Mouse (Mus musculus) hindbrain, embryonic 12.5 days (tissue): ENCODE data around the gene Gm4792. TPM values are rescaled to one million over a fixed set of nuclear protein-coding genes. Genes with fewer than 3 reads are reported as not detected.
A peak's percentile ranks its signal among the peaks of the same experiment; 100 is the strongest.

Source experiments
- ATAC-seq: fragments of 200-750 bp; cut with Nextera tagmentation; 2 replicates; pipeline ENCODE4 v1.8.0; 2017; ENCODE audit warnings: moderate TSS enrichment; ENCODE audit not compliant: low FRiP score
- H3K27ac ChIP-seq: fragments of 300-500 bp; sonication (generic); 2 replicates; pipeline ENCODE4 v1.5.1; 2016; ENCODE audit warnings: mild to moderate bottlenecking
- H3K27me3 ChIP-seq: fragments of 300-500 bp; sonication (generic); 2 replicates; pipeline ENCODE4 v1.6.1; 2016; ENCODE audit warnings: mild to moderate bottlenecking
- H3K36me3 ChIP-seq: fragments of 300-500 bp; sonication (generic); 2 replicates; pipeline ENCODE4 v1.6.1; 2016; ENCODE audit warnings: mild to moderate bottlenecking
- H3K4me1 ChIP-seq: fragments of 300-500 bp; sonication (generic); 2 replicates; pipeline ENCODE4 v1.6.1; 2016
- H3K4me2 ChIP-seq: fragments of 300-500 bp; sonication (generic); replicated peaks from 2 replicates; pipeline ENCODE4 v1.6.1; 2016; ENCODE audit warnings: mild to moderate bottlenecking
- H3K4me3 ChIP-seq: fragments of 300-500 bp; sonication (generic); 2 replicates; pipeline ENCODE4 v1.5.1; 2016; ENCODE audit warnings: mild to moderate bottlenecking
- H3K9ac ChIP-seq: fragments of 300-500 bp; sonication (generic); 2 replicates; pipeline ENCODE4 v1.6.1; 2016; ENCODE audit warnings: mild to moderate bottlenecking, moderate library complexity
- H3K9me3 ChIP-seq: fragments of 300-500 bp; sonication (generic); replicated peaks from 2 replicates; pipeline ENCODE4 v1.6.1; 2016; ENCODE audit warnings: mild to moderate bottlenecking
- WGBS: fragments of 180-500 bp; shearing (Covaris S2); methylation state at CpG from one replicate; pipeline ENCODE4 v1.1.7; 2016; 5-methylcytosine and 5-hydroxymethylcytosine counted together
- polyA plus RNA-seq: library from polyadenylated mRNA; unstranded; fragments of >200 nt; fragmentation: Nextera tagmentation; extraction: Ambion mirVana; gene quantifications from 2 replicates; pipeline ENCODE4 v1.2.1, GENCODE M21; 2016

Gene Gm4792
- polyA plus RNA-seq, 1 experiment from 2014 or later: 0.67 TPM

DNA sequence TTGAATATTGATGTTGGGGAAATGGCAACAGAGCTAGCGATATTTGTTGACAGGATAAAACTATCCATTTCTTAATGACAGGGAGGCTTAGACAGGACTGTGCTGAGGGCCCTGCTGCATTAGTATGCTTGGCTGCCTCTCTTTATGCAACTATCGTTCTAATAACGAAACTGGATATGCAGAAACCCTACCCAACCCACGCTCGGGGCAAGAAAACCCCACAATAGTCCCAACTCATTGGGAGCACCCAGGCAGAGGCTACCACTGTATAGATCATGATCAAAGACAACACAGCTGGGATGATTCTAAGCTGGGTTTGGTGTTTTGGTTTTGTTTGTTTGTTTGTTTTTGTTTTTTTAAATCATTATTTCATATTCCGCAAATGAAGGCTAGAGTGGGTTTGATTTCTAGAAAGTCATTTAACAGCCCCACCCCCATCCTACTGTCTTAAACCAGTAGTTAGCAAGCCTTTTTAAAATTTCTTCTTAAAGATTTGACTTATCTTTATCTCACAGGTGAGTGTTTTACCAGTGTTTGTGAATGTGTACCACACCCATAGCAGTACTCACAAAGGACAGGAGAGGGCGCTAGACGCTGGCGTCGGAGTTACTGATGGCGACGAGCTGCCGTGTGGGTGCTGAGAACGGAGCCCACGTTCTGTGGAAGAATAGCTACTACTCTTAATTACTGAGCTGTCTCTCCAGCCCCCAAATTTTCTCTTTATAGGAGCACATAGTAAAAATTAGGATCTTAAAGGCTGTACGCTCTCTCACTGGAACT, 34.0 kb upstream of the Gm4792 start:
- Histone ChIP-seq H3K9ac (no peak overlapping the region), H3K9me3 (no peaks in the 10 kb centered on the region), H3K27me3 (no peaks in the 10 kb centered on the region), H3K4me2 (no peak overlapping the region), H3K4me3 (no peak overlapping the region), H3K27ac (no peak overlapping the region), H3K4me1 (no peaks in the 10 kb centered on the region), H3K36me3 (no peaks in the 10 kb centered on the region)
- no peak for ATAC-seq
- 81% methylated on average over 16 of the region's 16 CpGs for WGBS

DNA sequence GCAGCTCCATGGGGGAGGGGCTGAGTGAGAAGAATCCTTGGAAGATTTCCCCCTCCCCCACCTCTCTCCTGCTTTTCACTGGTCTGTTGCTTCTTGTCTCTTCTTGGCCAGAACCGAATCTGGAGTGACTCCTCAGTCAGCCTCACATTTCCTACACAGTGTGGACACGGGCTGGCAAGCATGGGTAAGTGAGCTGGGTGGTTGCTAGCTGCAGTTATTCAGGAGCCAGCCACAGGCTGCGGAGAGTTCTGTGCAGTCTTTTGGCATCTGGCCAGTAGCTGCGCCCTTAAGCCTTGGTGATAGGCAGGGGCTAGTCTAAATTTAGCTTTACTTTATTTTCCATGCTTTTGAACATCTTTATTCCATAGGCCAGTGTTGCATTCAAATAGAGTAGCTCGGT, 31.5 kb upstream of the Gm4792 start:
- no peak overlapping the region for H3K4me3 ChIP-seq
- no peak overlapping the region for H3K27ac ChIP-seq
- peaks cover 4% of the 10 kb centered on the region; the same call in 1 of the 2 replicates for H3K9me3 ChIP-seq
- 50% methylated on average over 5 of the region's 5 CpGs for WGBS
- H3K4me2 ChIP-seq: no peak overlapping the region
- H3K9ac ChIP-seq: no peak overlapping the region
- H3K4me1 ChIP-seq: no peaks in the 10 kb centered on the region
- H3K27me3 ChIP-seq: no peaks in the 10 kb centered on the region
- ATAC-seq: peak; percentile 40; the same call in 1 of the 2 replicates
- no peaks in the 10 kb centered on the region for H3K36me3 ChIP-seq

DNA sequence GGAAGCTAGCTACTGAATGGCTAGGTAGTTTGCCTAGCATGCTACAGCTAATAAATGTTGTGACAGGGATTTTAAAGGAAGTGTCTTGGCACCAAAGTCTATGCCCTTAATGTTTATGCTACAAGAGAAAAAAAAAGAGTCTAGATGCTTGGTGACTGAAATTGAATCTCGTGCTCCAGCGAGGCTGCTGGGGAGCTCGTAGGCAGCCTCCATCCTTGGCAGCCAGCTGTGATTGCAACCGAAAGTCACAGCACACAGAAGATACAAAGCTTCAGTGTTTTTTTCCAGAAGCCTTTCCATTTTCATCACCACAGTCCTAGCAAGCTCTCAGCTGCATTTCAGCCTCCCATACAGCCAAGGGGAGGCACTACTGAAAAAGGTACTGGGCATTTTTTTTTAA, 20.1 kb upstream of the Gm4792 start:
- Histone ChIP-seq H3K4me3 (no peak overlapping the region), H3K9ac (no peak overlapping the region), H3K4me2 (no peak overlapping the region), H3K27ac (no peak overlapping the region), H3K4me1 (no peaks in the 10 kb centered on the region; the same call in 1 of the 2 replicates), H3K36me3 (no peaks in the 10 kb centered on the region), H3K27me3 (no peaks in the 10 kb centered on the region), H3K9me3 (no peaks in the 10 kb centered on the region)
- no peak for ATAC-seq
- 37% methylated on average over 4 of the region's 4 CpGs for WGBS

DNA sequence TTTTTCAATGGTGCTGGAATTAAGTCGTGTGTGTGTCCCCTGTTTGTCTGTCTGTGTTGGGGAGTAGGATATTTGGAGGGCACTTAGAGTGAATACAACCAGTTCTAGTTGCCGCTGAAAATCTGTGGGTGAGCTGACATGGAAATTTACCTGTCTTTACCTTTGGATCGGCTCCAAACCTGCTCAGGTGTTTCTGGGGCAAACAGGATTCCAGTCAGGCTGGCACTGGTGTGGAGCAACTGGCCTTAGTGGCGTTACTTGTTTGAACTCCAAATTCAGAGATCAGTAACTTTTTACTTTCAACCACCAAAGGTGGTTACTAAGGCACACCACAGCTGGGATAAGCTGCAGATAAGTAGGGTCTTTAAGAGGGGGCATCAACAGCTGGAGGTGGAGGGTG, 14.6 kb upstream of the Gm4792 start:
- peaks cover 15% of the 10 kb centered on the region for H3K4me1 ChIP-seq
- ATAC-seq: no peak
- H3K36me3 ChIP-seq: no peaks in the 10 kb centered on the region
- no peak overlapping the region for H3K9ac ChIP-seq
- no peaks in the 10 kb centered on the region for H3K27me3 ChIP-seq
- no peak overlapping the region for H3K4me3 ChIP-seq
- WGBS: 86% methylated on average over 4 of the region's 4 CpGs
- H3K4me2 ChIP-seq: no peak overlapping the region
- no peaks in the 10 kb centered on the region for H3K9me3 ChIP-seq
- H3K27ac ChIP-seq: no peak overlapping the region

DNA sequence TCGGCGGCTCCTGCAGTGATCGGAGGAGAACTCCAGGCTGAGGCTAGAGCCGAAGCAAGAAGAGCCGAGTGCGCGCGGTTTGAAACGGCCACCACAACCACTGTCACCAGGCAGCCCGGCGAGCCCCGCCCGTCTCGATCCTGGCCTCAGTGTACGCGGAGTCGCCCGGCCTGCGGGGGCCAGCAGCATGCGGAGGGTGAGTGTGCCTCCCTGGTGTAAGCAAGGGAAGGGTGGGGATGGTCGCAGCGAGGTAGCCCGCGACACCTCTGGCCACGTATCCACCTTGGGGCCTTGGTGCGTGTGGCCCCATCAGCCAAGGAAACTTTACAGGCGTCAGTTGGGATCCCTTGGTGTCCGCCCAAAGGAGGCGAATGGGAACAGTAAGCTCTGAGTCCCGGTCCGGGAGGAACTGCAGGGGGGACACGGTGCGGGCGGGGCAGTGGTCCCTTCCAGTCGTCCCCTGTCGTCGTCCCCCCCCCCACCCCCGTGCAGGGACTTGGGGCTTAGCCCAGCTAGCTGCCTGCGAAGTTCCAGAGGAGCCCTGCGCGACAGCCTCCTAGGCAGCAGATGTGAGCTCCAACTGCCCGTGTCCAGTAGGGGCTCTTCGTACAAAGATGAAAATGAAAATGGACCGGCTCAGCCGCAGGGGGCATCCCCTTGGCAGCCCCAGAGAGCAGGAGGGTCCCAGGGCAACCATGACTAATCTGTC, 13.7 kb upstream of the Gm4792 start:
- WGBS: under 1% methylated on average over 45 of the region's 45 CpGs
- no peak overlapping the region for H3K27ac ChIP-seq
- no peaks in the 10 kb centered on the region for H3K27me3 ChIP-seq
- H3K9me3 ChIP-seq: no peaks in the 10 kb centered on the region
- no peaks in the 10 kb centered on the region for H3K36me3 ChIP-seq
- H3K9ac ChIP-seq: peak overlapping the region; percentile 47
- peak overlapping the region; percentile 41 for H3K4me3 ChIP-seq
- peaks cover 15% of the 10 kb centered on the region for H3K4me1 ChIP-seq
- peak; percentile 84 for ATAC-seq
- peak overlapping the region; percentile 90 for H3K4me2 ChIP-seq

DNA sequence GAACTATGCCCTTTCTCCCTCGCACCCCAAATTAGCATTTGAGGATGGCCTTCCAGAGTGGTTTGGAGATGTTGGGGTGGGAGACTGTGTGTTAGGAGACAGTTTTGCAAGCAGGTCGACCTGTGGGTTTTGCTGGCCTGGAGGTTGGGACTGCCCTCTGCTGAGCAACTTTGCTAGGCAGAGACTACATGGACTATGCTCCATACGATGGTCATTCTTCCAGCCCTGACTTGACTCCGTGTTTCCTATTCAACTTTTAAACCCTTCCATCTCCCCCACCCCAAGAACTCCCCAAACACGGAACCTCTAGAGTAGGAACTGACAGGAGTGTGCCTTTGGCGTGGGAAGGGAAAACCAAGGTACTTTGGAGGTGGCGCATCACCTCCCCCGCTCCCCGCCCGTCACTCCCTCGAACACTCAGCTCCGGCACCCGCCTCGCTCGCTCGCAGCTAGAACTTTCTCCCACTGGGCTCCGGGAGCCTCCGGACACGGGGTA, 13.1 kb upstream of the Gm4792 start, which contains the start of gene Tmcc3:
TSS of gene Tmcc3 (plus strand) at position 439 of the 496 bp plus-strand sequence.
- no peaks in the 10 kb centered on the region for H3K27me3 ChIP-seq
- no peaks in the 10 kb centered on the region for H3K36me3 ChIP-seq
- peak; percentile 23; the same call in 1 of the 2 replicates for ATAC-seq
- no peak within 1 kb of the TSS for H3K27ac ChIP-seq
- H3K4me1 ChIP-seq: peaks cover 15% of the 10 kb centered on the region
- no peaks in the 10 kb centered on the region for H3K9me3 ChIP-seq
- H3K4me3 ChIP-seq: peak within 1 kb of the TSS; percentile 41
- peak within 1 kb of the TSS; percentile 47 for H3K9ac ChIP-seq
- 2% methylated on average over 19 of the region's 19 CpGs for WGBS
- H3K4me2 ChIP-seq: peak within 1 kb of the TSS; percentile 90

DNA sequence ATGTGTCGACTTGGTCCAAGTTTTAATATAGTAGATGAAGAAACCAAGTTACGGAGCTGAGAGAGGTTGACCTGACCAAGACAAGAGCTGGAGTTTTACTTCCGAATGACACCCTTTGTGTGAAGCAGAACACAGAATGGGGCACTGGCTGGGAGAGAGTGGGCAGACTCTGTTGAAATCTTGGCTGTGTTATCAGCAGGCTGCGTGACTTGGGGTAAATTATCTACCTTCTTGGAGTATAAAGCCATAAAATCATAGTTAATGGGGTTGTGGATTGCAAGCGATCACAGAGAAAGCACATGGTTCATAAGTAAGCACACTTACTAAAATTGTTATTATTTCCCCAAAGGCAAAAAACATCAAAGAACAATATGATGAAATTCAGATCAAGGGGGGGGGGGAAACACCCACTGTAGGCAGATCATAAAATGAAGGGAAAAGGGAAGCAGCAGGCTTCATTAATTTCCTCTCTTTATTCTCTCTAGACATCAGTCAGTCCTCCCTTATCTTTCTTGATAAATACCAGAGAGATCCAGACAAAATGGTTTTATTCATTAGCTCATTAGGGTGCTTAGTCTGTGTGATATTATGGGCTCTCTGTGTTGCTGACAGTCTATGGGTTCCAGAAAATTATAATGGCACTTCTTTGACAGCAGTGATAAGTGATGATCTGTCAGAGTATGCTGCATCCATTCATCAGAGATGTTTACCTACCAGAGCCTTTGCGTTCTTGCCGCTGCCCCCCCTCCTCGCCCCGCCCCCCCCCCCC, 12.2 kb upstream of the Gm4792 start:
- no peak overlapping the region for H3K4me2 ChIP-seq
- H3K9ac ChIP-seq: no peak overlapping the region
- no peak for ATAC-seq
- no peak overlapping the region for H3K4me3 ChIP-seq
- peaks cover 15% of the 10 kb centered on the region for H3K4me1 ChIP-seq
- whole genome bisulfite sequencing: 55% methylated on average over 8 of the region's 9 CpGs
- H3K27ac ChIP-seq: no peak overlapping the region
- H3K36me3 ChIP-seq: no peaks in the 10 kb centered on the region
- no peaks in the 10 kb centered on the region for H3K27me3 ChIP-seq
- H3K9me3 ChIP-seq: no peaks in the 10 kb centered on the region

DNA sequence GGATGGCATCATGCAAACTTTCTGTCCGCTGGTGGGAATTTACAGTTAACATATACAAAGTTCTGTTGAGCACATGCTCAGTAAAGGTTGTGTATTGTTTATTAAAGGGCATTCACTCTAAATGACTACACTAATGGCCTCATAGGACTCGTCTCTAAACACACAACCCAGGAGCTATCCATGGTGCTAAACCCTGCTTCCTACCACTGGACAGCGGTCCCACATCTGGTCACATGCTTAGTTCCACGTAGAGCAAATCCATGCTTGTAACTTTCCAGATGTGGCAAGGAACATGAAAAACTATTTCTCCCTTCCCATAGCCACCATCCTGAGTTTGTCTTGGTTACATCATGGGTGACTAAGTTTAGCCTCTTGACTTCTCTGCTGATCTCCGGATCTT, 7.0 kb upstream of the Gm4792 start:
- H3K36me3 ChIP-seq: no peaks in the 10 kb centered on the region
- no peak overlapping the region for H3K4me3 ChIP-seq
- H3K4me2 ChIP-seq: no peak overlapping the region
- H3K4me1 ChIP-seq: no peaks in the 10 kb centered on the region
- H3K9ac ChIP-seq: no peak overlapping the region
- H3K27ac ChIP-seq: no peak overlapping the region
- WGBS: 69% methylated on average over 5 of the region's 5 CpGs
- ATAC-seq: no peak
- H3K27me3 ChIP-seq: no peaks in the 10 kb centered on the region
- H3K9me3 ChIP-seq: no peaks in the 10 kb centered on the region

DNA sequence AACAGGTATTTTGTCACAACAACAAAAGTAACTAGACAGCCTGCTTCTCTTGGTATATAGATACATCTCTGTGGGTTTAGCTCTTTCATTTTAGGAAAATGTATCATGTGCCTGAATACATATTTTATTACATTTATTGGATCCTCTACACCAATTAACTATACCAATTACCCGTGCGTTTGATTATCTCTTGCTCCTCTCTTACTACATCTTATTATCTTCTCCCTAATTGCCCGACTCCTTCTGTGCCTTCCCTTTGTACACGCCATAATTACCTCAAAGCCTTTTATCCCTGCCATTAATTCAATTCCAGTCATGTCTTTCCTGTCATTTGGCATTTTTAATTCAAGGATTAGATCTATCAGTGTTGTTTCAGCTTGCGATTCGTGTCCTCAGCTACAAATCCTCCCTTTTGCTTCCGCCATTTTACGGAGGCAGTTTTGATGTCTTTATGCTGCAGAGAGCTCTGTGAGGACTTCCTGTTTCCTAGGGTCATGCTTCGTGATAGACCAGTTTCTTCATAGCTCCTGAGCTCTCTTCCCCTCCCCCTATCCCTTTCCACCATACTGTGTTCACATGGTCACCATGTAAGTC, 5.7 kb upstream of the Gm4792 start:
- no peaks in the 10 kb centered on the region for H3K27me3 ChIP-seq
- no peak overlapping the region for H3K27ac ChIP-seq
- WGBS: 85% methylated on average over 9 of the region's 9 CpGs
- ATAC-seq: no peak
- no peak overlapping the region for H3K4me3 ChIP-seq
- H3K36me3 ChIP-seq: no peaks in the 10 kb centered on the region
- no peaks in the 10 kb centered on the region for H3K9me3 ChIP-seq
- H3K9ac ChIP-seq: no peak overlapping the region
- H3K4me2 ChIP-seq: no peak overlapping the region
- H3K4me1 ChIP-seq: no peaks in the 10 kb centered on the region

DNA sequence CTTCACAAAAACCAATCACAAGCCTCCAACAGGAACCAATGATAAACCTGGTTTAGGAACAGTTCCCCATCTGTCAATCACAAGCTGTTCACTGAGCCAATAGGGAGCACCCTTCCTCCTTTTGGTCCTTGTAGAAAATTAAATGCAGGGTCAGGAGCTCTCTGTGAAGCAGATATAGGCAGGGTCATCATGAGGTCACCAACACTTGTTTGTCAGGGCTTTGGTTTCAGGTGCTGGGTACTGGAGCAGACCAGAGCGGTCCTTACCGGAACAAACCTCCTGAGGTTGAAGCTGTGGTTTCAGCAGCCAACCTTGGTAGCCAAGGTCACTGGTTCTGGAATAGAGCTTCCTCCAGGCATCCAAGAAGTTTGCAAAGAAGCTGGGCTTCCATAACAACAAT, 798 bp upstream of the Gm4792 start:
- Histone ChIP-seq H3K4me2 (no peak overlapping the region), H3K36me3 (no peaks in the 10 kb centered on the region), H3K9me3 (no peaks in the 10 kb centered on the region), H3K9ac (no peak overlapping the region), H3K4me3 (no peak overlapping the region), H3K27ac (no peak overlapping the region), H3K4me1 (peaks cover 21% of the 10 kb centered on the region), H3K27me3 (no peaks in the 10 kb centered on the region)
- 87% methylated on average over 2 of the region's 2 CpGs for WGBS
- ATAC-seq: no peak

DNA sequence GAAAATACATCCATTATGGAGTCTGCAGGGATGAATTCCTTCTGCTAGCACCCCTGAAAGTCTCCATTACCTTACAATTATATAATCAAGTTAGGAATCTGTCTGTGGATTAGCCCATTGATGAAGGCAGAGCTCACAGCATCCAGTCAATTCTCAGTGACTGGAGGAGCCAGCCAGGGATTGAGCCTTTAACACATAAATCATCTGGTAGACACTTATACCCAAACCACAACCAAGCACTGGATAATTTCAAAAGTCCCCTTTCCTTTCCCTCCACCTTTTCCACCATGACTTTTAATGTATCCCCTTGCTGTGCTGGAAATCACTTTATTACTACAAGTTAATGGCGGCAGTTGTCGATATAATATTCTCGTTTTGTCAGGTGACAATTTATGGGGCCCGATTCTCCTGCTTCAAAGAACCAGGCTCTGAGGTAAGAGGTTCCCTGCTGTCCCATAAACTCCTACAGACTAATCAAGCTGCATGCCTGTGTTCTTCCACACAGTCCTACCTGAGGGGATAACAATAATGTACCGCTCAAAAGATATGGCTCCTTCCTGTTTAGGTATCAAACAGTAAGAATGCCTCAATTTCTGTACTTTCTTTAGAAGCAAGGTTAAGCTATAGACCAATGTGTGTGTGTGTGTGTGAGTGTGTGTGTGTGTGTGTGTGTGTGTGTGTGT, 2.4 kb downstream of the Gm4792 start:
- H3K9me3 ChIP-seq: no peaks in the 10 kb centered on the region
- no peak overlapping the region for H3K9ac ChIP-seq
- H3K4me3 ChIP-seq: no peak overlapping the region
- 89% methylated on average over 5 of the region's 5 CpGs for WGBS
- peak overlapping the region; percentile 72; the same call in 1 of the 2 replicates for H3K27ac ChIP-seq
- peaks cover 21% of the 10 kb centered on the region for H3K4me1 ChIP-seq
- H3K4me2 ChIP-seq: no peak overlapping the region
- H3K27me3 ChIP-seq: no peaks in the 10 kb centered on the region
- no peak for ATAC-seq
- no peaks in the 10 kb centered on the region for H3K36me3 ChIP-seq
